14 mouse cellular contexts compared by ENCODE assay signal in genomic region chr9:32156706-32157105, GRCm38 (mm10).
"Had no signal": no experiment of that assay in that cellular context is flagged by ENCODE, and none has a peak within 500 bp of the region (broad histone marks: within the 10 kb centered on the region; RNA-seq: fewer than 3 reads in every experiment).

No protein-coding gene starts in this region.

- H3K27me3 ChIP-seq: limb, embryonic 13.5 days; liver, embryonic 12.5 days; neural tube, embryonic 15.5 days had no signal

- H3K4me3 ChIP-seq: limb, embryonic 13.5 days; liver, embryonic 12.5 days; midbrain, embryonic 10.5 days; myocyte; neural tube, embryonic 15.5 days had no signal

- ATAC-seq: intestine, embryonic 16.5 days; liver, embryonic 12.5 days had no signal

- H3K4me2 ChIP-seq: limb, embryonic 13.5 days; liver, embryonic 12.5 days; lung, embryonic 14.5 days; neural tube, embryonic 15.5 days had no signal

- DNase-seq: left cerebral cortex, postnatal 4 days; lung, embryonic 14.5 days; lung, postnatal 10 days; lung, postnatal 4 days; midbrain, embryonic 14.5 days; right cerebral cortex, adult 18-20 months; right cerebral cortex, postnatal 25 days; thymus, postnatal 36 days had no signal

- H3K4me1 ChIP-seq: limb, embryonic 13.5 days; midbrain, embryonic 10.5 days; neural tube, embryonic 15.5 days had no signal

- H3K9me3 ChIP-seq: limb, embryonic 13.5 days; liver, embryonic 12.5 days; midbrain, embryonic 10.5 days; neural tube, embryonic 15.5 days had no signal

- H3K27ac ChIP-seq: limb, embryonic 13.5 days; liver, embryonic 12.5 days; midbrain, embryonic 10.5 days; neural tube, embryonic 15.5 days had no signal

- H3K36me3 ChIP-seq: limb, embryonic 13.5 days; liver, embryonic 12.5 days; neural tube, embryonic 15.5 days had no signal

- H3K9ac ChIP-seq: limb, embryonic 13.5 days; liver, embryonic 12.5 days; lung, embryonic 14.5 days; neural tube, embryonic 15.5 days had no signal
